Mouse (Mus musculus): ENCODE data around the gene Car10. TPM values are rescaled to one million over a fixed set of nuclear protein-coding genes. Genes with fewer than 3 reads are reported as not detected.

The Car10 gene
- polyA plus RNA-seq (2014; fragmentation: Nextera tagmentation; extraction: Ambion mirVana), result not detected in 2 replicates

GRCm38 (mm10) chr11:93097941-93098828 is at the start of gene Car10:
Car10 (plus strand) TSS chr11:93098028.
- ATAC-seq (ENCODE audit: insufficient read depth), result no peak
- H3K4me1 ChIP-seq (ENCODE audit: insufficient read depth), result no peaks in the 10 kb centered on the region
- H3K9ac ChIP-seq, result no peak within 1 kb of the TSS
- peak within 1 kb of the TSS; percentile 31 for H3K4me3 ChIP-seq (ENCODE audit: low read depth, low read length)
- peak within 1 kb of the TSS; percentile 63 for H3K4me2 ChIP-seq
- no peak for TF ChIP-seq CTCF (IDR thresholded peaks at IDR 0.05; ENCODE audit: low read depth)
- under 1% methylated on average over 47 of the region's 48 CpGs for WGBS
- DNase-seq, result no peak
- H3K27ac ChIP-seq (ENCODE audit: low read depth), result no peak within 1 kb of the TSS
- H3K27me3 ChIP-seq (ENCODE audit: insufficient read depth, low read length), result peaks cover 56% of the 10 kb centered on the region
- H3K36me3 ChIP-seq (ENCODE audit: insufficient read depth), result no peaks in the 10 kb centered on the region
- H3K9me3 ChIP-seq (ENCODE audit: low read depth, low read length), result no peaks in the 10 kb centered on the region

GRCm38 (mm10) chr11:93065021-93065420 is 32.8 kb upstream of the Car10 start:
- DNase-seq (no peak), ATAC-seq (ENCODE audit: insufficient read depth) (no peak)
- no peaks in the 10 kb centered on the region for H3K36me3 ChIP-seq (ENCODE audit: insufficient read depth)
- H3K4me3 ChIP-seq (ENCODE audit: low read depth, low read length), result no peak overlapping the region
- no peaks in the 10 kb centered on the region for H3K4me1 ChIP-seq (ENCODE audit: insufficient read depth)
- H3K9ac ChIP-seq, result no peak overlapping the region
- no peak for TF ChIP-seq CTCF (IDR thresholded peaks at IDR 0.05; ENCODE audit: low read depth)
- no peaks in the 10 kb centered on the region for H3K27me3 ChIP-seq (ENCODE audit: insufficient read depth, low read length)
- no peak overlapping the region for H3K4me2 ChIP-seq
- 38% methylated on average over 6 of the region's 6 CpGs for WGBS
- no peak overlapping the region for H3K27ac ChIP-seq (ENCODE audit: low read depth)
- no peaks in the 10 kb centered on the region for H3K9me3 ChIP-seq (ENCODE audit: low read depth, low read length)

DNA sequence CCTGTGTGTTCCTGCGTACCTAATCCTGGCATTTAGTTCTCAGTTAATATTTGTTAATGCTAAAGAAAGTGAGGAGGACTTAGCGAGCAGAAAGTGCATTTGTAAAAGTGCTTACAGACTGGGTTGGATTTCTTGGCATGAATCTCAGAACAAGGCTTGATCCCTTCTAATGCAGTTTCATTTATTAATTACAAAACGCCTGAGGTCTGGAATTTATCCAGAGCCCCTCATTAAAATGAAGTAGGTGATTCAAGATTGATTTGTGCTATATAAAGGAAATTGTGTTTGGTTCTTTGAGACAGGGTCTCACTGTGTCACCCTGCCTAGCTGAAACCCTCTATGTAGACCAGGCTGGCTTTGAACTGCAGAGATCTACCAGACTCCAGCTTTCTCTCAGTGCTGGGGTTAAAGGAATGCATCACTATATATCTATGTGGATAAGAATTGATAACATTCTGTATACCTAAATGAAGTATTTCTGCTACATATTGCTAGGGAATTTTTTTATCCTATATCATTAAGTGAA is 32.1 kb upstream of the Car10 start:
- WGBS, result 55% methylated on average over 3 of the region's 3 CpGs
- no peak for ATAC-seq (ENCODE audit: insufficient read depth)
- TF ChIP-seq CTCF (IDR thresholded peaks at IDR 0.05; ENCODE audit: low read depth), result no peak

GRCm38 (mm10) chr11:93095588-93095987 is 2.2 kb upstream of the Car10 start:
- ATAC-seq (ENCODE audit: insufficient read depth) (no peak), DNase-seq (no peak)
- Histone ChIP-seq H3K36me3 (ENCODE audit: insufficient read depth) (no peaks in the 10 kb centered on the region), H3K4me1 (ENCODE audit: insufficient read depth) (no peaks in the 10 kb centered on the region), H3K27me3 (ENCODE audit: insufficient read depth, low read length) (peaks cover 41% of the 10 kb centered on the region), H3K9ac (no peak overlapping the region), H3K9me3 (ENCODE audit: low read depth, low read length) (no peaks in the 10 kb centered on the region), H3K4me2 (no peak overlapping the region), H3K4me3 (ENCODE audit: low read depth, low read length) (no peak overlapping the region), H3K27ac (ENCODE audit: low read depth) (no peak overlapping the region)
- WGBS, result 12% methylated on average over 2 of the region's 2 CpGs
- 0 out of 2 replicates have a peak, but pooled peaks have one; percentile 25 for TF ChIP-seq CTCF (IDR thresholded peaks at IDR 0.05; ENCODE audit: low read depth)

More for the DNA sequence above, 32.1 kb upstream of the Car10 start:
- Histone ChIP-seq H3K4me3 (ENCODE audit: low read depth, low read length) (no peak overlapping the region), H3K9ac (no peak overlapping the region), H3K27ac (ENCODE audit: low read depth) (no peak overlapping the region), H3K4me1 (ENCODE audit: insufficient read depth) (no peaks in the 10 kb centered on the region), H3K27me3 (ENCODE audit: insufficient read depth, low read length) (no peaks in the 10 kb centered on the region), H3K9me3 (ENCODE audit: low read depth, low read length) (no peaks in the 10 kb centered on the region), H3K4me2 (no peak overlapping the region), H3K36me3 (ENCODE audit: insufficient read depth) (no peaks in the 10 kb centered on the region)
- no peak for DNase-seq

DNA sequence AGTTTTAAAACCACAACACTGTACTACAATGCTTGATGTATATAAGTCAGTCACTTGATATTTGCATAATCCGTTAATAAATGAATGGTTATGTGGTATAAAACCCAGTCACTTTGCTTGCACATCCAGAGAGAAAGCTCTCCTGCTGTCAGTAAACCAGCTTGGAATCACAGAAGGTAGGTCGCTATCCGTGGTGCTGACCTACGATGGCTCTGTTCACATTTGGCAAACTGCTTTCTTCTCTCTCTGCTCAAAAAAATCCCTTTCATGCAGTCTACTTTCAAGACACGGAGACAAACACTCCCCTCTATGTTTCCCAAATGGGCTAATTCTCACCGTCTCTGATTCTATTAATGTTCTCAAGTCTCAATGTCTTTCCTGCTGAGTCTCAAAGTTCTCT is 827 bp upstream of the Car10 start:
- DNase-seq (peak; percentile 89), ATAC-seq (ENCODE audit: insufficient read depth) (no peak)
- H3K36me3 ChIP-seq (ENCODE audit: insufficient read depth), result no peaks in the 10 kb centered on the region
- H3K4me2 ChIP-seq, result no peak overlapping the region
- no peak overlapping the region for H3K4me3 ChIP-seq (ENCODE audit: low read depth, low read length)
- no peaks in the 10 kb centered on the region for H3K9me3 ChIP-seq (ENCODE audit: low read depth, low read length)
- no peak for TF ChIP-seq CTCF (IDR thresholded peaks at IDR 0.05; ENCODE audit: low read depth)
- no peak overlapping the region for H3K27ac ChIP-seq (ENCODE audit: low read depth)
- H3K4me1 ChIP-seq (ENCODE audit: insufficient read depth), result no peaks in the 10 kb centered on the region
- H3K27me3 ChIP-seq (ENCODE audit: insufficient read depth, low read length), result peaks cover 51% of the 10 kb centered on the region
- under 1% methylated on average over 6 of the region's 6 CpGs for WGBS
- no peak overlapping the region for H3K9ac ChIP-seq

DNA sequence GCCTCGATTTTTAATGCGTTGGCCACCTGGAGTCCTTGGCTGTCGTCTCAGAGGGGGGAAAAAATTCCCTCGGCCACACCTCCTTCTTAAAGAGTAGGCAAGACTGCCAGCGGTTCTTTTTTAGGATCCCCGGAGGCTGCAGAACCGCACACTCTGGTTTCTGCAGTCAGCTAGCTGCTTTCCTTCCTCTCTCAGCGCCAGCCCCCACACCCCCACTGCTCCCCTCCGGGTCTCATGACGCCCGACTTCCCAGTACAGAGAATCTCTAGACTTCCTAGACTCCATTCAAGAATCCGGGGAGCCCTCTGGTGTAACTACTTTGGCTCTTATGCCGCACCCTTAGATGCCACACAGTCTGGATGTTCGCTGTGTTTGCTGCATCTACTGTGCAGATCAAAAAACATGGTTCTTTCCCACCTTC is 387 bp upstream of the Car10 start:
- no peaks in the 10 kb centered on the region for H3K9me3 ChIP-seq (ENCODE audit: low read depth, low read length)
- H3K4me3 ChIP-seq (ENCODE audit: low read depth, low read length), result no peak overlapping the region
- H3K9ac ChIP-seq, result no peak overlapping the region
- no peaks in the 10 kb centered on the region for H3K36me3 ChIP-seq (ENCODE audit: insufficient read depth)
- peaks cover 55% of the 10 kb centered on the region for H3K27me3 ChIP-seq (ENCODE audit: insufficient read depth, low read length)
- DNase-seq (no peak), ATAC-seq (ENCODE audit: insufficient read depth) (no peak)
- H3K27ac ChIP-seq (ENCODE audit: low read depth), result no peak overlapping the region
- no peaks in the 10 kb centered on the region for H3K4me1 ChIP-seq (ENCODE audit: insufficient read depth)
- H3K4me2 ChIP-seq, result no peak overlapping the region
- no peak for TF ChIP-seq CTCF (IDR thresholded peaks at IDR 0.05; ENCODE audit: low read depth)
- 2% methylated on average over 14 of the region's 14 CpGs for WGBS

GRCm38 (mm10) chr11:93098933-93099381 is 1.1 kb downstream of the Car10 start:
- no peak for TF ChIP-seq CTCF (IDR thresholded peaks at IDR 0.05; ENCODE audit: low read depth)
- Histone ChIP-seq H3K27ac (ENCODE audit: low read depth) (no peak overlapping the region), H3K9ac (no peak overlapping the region), H3K9me3 (ENCODE audit: low read depth, low read length) (no peaks in the 10 kb centered on the region), H3K36me3 (ENCODE audit: insufficient read depth) (no peaks in the 10 kb centered on the region), H3K27me3 (ENCODE audit: insufficient read depth, low read length) (peaks cover 56% of the 10 kb centered on the region), H3K4me1 (ENCODE audit: insufficient read depth) (no peaks in the 10 kb centered on the region), H3K4me2 (peak overlapping the region; percentile 63), H3K4me3 (ENCODE audit: low read depth, low read length) (peak overlapping the region; percentile 31)
- peak; percentile 5 for DNase-seq
- under 1% methylated on average over 36 of the region's 37 CpGs for WGBS
- 0 out of 2 replicates have a peak, but pooled peaks have one; percentile 41 for ATAC-seq (ENCODE audit: insufficient read depth)
